Mouse (Mus musculus) small intestine, adult 2 months (tissue): ENCODE measurements around the gene Clmp.

Experiments
- CTCF ChIP-seq: fragments of 200-500 bp; IDR thresholded peaks from 2 replicates; pipeline ENCODE4 v1.5.1; 2012; ENCODE audit warnings: low read depth, mild to moderate bottlenecking, control low read depth, inconsistent platforms, low read length, moderate library complexity, mixed read lengths; ENCODE audit not compliant: insufficient replicate concordance, insufficient read length; ENCODE audit errors: extremely low read depth
- POLR2A ChIP-seq: fragments of 200-500 bp; IDR thresholded peaks from 2 replicates; pipeline ENCODE4 v1.6.1; 2012; ENCODE audit warnings: low read depth, mild to moderate bottlenecking, control low read depth, inconsistent platforms, low read length, moderate library complexity

- TF ChIP-seq CTCF: no peak
- no peak for TF ChIP-seq POLR2A
Measured at GRCm38 (mm10) chr9:40727824-40728495, 42.2 kb downstream of the Clmp start.
